Mouse (Mus musculus) spleen, postnatal 14 days (tissue): ENCODE results near the gene Slc2a1.

Experiments
- DNase-seq, 2 experiments: peaks; one replicate each; pipeline ENCODE4 v3.0.0; 2021 to 2022; ENCODE audit warnings: low spot score in 2 of 2

Slc2a1 gene

GRCm38 (mm10) chr4:119177702-119178101, 69.2 kb downstream of the Slc2a1 start:
- DNase-seq, result no peak

- DNase-seq, result no peak
Measured at GRCm38 (mm10) chr4:119178331-119178730, 69.8 kb downstream of the Slc2a1 start.

GRCm38 (mm10) chr4:119180133-119180707, 71.7 kb downstream of the Slc2a1 start:
- no peak for DNase-seq

GRCm38 (mm10) chr4:119181456-119181855, 72.9 kb downstream of the Slc2a1 start:
- no peak for DNase-seq

- DNase-seq, result no peak
Measured at GRCm38 (mm10) chr4:119183525-119183924, 75.0 kb downstream of the Slc2a1 start.

GRCm38 (mm10) chr4:119185771-119186170, 77.3 kb downstream of the Slc2a1 start:
- DNase-seq, result no peak
